ENCODE assay signal across 7 mouse cellular contexts in the genomic region with DNA sequence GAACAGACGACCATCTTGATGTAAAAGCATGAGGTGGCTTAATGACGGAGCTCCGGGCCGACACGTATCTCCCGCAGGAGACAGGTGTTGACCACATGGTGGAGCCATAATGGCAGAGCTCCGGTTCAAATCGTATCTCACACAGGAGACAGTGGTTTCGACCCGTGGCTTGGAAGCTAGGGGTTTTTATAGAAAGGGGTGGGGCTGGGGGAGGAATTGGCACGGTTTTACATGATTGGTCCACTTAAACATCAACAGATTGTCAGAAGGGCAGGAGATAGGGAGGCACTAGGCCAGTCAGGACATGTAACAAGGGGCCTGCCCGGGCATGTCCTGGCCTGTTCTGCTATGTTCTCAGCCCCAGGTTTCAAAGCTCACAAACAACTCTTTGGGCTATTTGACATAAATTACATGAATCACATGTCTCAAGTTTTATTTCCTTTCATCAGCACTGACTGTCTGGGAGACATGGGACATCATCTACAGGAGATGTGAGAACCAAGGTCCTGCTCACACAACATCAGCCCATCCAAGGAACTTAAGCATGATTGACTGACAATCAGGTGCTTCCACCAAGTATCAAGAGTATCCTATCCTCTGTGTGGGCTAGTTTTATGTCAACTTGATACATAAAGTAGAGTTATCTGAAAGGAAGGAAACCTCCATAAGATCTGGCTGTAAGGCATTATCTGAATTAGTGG. TPM values are rescaled to one million over a fixed set of nuclear protein-coding genes. Genes with fewer than 3 reads are reported as not detected.
DNase-seq lines count a peak whose midpoint lies in the region; ATAC-seq and TF ChIP-seq lines count a peak whose summit lies in the region.
"Not testable (repeated sequence)": the region's sequence is repeated elsewhere in the genome, so short reads cannot be mapped to it uniquely, and the experiment has no call there.

No protein-coding gene starts in this region.

- not testable (repeated sequence) for H3K27ac ChIP-seq in heart, adult 2 months; intestine, postnatal 0 days (ENCODE audit: low read depth, low read length); lung, postnatal 0 days (ENCODE audit: low read length)

- DNase-seq in 416B (ENCODE audit: low read depth): peak; percentile 47
- DNase-seq in ES-CJ7 (ENCODE audit: low read depth, low spot score): peak; percentile 84
- DNase-seq in ZHBTc4 (ENCODE audit: low read depth, low spot score): peak; percentile 90
- not testable (repeated sequence) for DNase-seq in heart, adult 2 months; lung, postnatal 0 days (ENCODE audit: low spot score)
- peak; percentile 58 for DNase-seq in urinary bladder, postnatal 14 days (ENCODE audit: low spot score)

- TF ChIP-seq EP300 in heart, adult 2 months (IDR thresholded peaks at IDR 0.05; ENCODE audit: insufficient read depth, low read depth, low read length); lung, postnatal 0 days (IDR thresholded peaks at IDR 0.05): not testable (repeated sequence)

- H3K4me2 ChIP-seq in intestine, postnatal 0 days (replicated peaks; ENCODE audit: low read depth); lung, postnatal 0 days (replicated peaks; ENCODE audit: low read depth, low read length): not testable (repeated sequence)

- H3K4me3 ChIP-seq in heart, adult 2 months; intestine, postnatal 0 days (ENCODE audit: low read depth, low read length); lung, postnatal 0 days (ENCODE audit: low read depth, low read length): not testable (repeated sequence)

- not testable (repeated sequence) for TF ChIP-seq POLR2A in heart, adult 2 months (IDR thresholded peaks at IDR 0.05; ENCODE audit: insufficient read depth, low read depth, low read length)

- TF ChIP-seq CTCF in heart, adult 2 months (IDR thresholded peaks at IDR 0.05): peak; percentile 23; the same call in 1 of the 2 replicates
- TF ChIP-seq CTCF in intestine, postnatal 0 days (IDR thresholded peaks at IDR 0.05; ENCODE audit: low read depth): peak; percentile 29
- TF ChIP-seq CTCF in lung, postnatal 0 days (IDR thresholded peaks at IDR 0.05): 0 out of 2 replicates have a peak, but pooled peaks have one; percentile 12

- WGBS in heart, adult 2 months: 66% methylated on average over 12 of the region's 12 CpGs
- 91% methylated on average over 12 of the region's 12 CpGs for WGBS in intestine, postnatal 0 days
- 87% methylated on average over 12 of the region's 12 CpGs for WGBS in lung, postnatal 0 days

- H3K36me3 ChIP-seq in heart, adult 2 months (ENCODE audit: control insufficient read depth, insufficient read depth, low read length): peaks cover 30% of the 10 kb centered on the region
- not testable (repeated sequence) for H3K36me3 ChIP-seq in intestine, postnatal 0 days (ENCODE audit: control insufficient read depth, insufficient read depth); lung, postnatal 0 days (ENCODE audit: insufficient read depth, low read length)

- not testable (repeated sequence) for H3K27me3 ChIP-seq in heart, adult 2 months (ENCODE audit: control insufficient read depth, insufficient read depth, low read length); intestine, postnatal 0 days (replicated peaks; ENCODE audit: control insufficient read depth, insufficient read depth, low read length); lung, postnatal 0 days (replicated peaks; ENCODE audit: insufficient read depth, low read length)

- ATAC-seq in intestine, postnatal 0 days; lung, postnatal 0 days: not testable (repeated sequence)

- not testable (repeated sequence) for H3K9me3 ChIP-seq in intestine, postnatal 0 days (ENCODE audit: control insufficient read depth); lung, postnatal 0 days (ENCODE audit: low read length)

- peaks cover 20% of the 10 kb centered on the region for H3K79me2 ChIP-seq in heart, adult 2 months (replicated peaks; ENCODE audit: control insufficient read depth, insufficient read depth, low read length)

- not testable (repeated sequence) for H3K9ac ChIP-seq in heart, adult 2 months (ENCODE audit: low read depth, low read length); intestine, postnatal 0 days (ENCODE audit: low read depth, low read length); lung, postnatal 0 days (replicated peaks; ENCODE audit: low read depth)

- peaks cover 17% of the 10 kb centered on the region for H3K4me1 ChIP-seq in heart, adult 2 months (ENCODE audit: control insufficient read depth, insufficient read depth, low read length)
- not testable (repeated sequence) for H3K4me1 ChIP-seq in intestine, postnatal 0 days (replicated peaks; ENCODE audit: control insufficient read depth, insufficient read depth, low read length); lung, postnatal 0 days (ENCODE audit: insufficient read depth, low read depth, low read length)

- intact Hi-C loops in heart, adult 2 months (cut with DNase I): not testable (repeated sequence)

RNA-seq across cellular contexts. Expression of a gene that starts 42.1 kb away (rescaled TPM):
- total RNA-seq in heart, adult 2 months (2021): 10 to 100 TPM; 72.9 to 79.3 TPM
- 45.8 and 63.4 TPM in 2 replicates for polyA plus RNA-seq in heart, adult 2 months (2012; rRNA removed)
- polyA plus RNA-seq in intestine, postnatal 0 days (2015; fragmentation: Nextera tagmentation; extraction: Ambion mirVana): 25.7 and 28.5 TPM in 2 replicates
- polyA plus RNA-seq in lung, postnatal 0 days (2015; fragmentation: Nextera tagmentation; extraction: Ambion mirVana): 30.6 and 33.6 TPM in 2 replicates
